Mouse (Mus musculus) myocyte (in vitro differentiated cells): ENCODE results near the gene Nob1. TPM values are rescaled to one million over a fixed set of nuclear protein-coding genes. Genes with fewer than 3 reads are reported as not detected.

ENCODE experiments used
- H3K27me3 ChIP-seq: one replicate; pipeline ENCODE4 v1.6.1; 2011; ENCODE audit not compliant: control insufficient read depth, insufficient read depth, insufficient read length
- H3K36me3 ChIP-seq: one replicate; pipeline ENCODE4 v1.6.1; 2011; ENCODE audit not compliant: control insufficient read depth, insufficient read depth
- H3K4me2 ChIP-seq: one replicate; pipeline ENCODE4 v1.6.1; 2011; ENCODE audit warnings: low read depth, control low read depth
- H3K4me3 ChIP-seq: one replicate; pipeline ENCODE4 v1.5.1; 2011; ENCODE audit warnings: mild to moderate bottlenecking, control low read depth, moderate library complexity
- H3K79me2 ChIP-seq: one replicate; pipeline ENCODE4 v1.6.1; 2011; ENCODE audit not compliant: control insufficient read depth, insufficient read depth
- H3ac ChIP-seq: one replicate; pipeline ENCODE4 v1.6.1; 2011; ENCODE audit not compliant: control insufficient read depth, insufficient read length
- CEBPB ChIP-seq: IDR thresholded peaks from 2 replicates; pipeline ENCODE4 v1.6.1; 2011; ENCODE audit warnings: mild to moderate bottlenecking, moderate library complexity; ENCODE audit not compliant: poor library complexity, insufficient read depth, severe bottlenecking
- E2F4 ChIP-seq: IDR thresholded peaks from one replicate; pipeline ENCODE4 v1.6.1; 2011; ENCODE audit warnings: mild to moderate bottlenecking, control low read depth, moderate library complexity; ENCODE audit not compliant: insufficient read depth
- MAX ChIP-seq: IDR thresholded peaks from one replicate; pipeline ENCODE4 v1.6.1; 2011; ENCODE audit warnings: low read depth, mild to moderate bottlenecking, control low read depth
- MYOD1 ChIP-seq, 3 experiments: IDR thresholded peaks; one replicate each; pipeline ENCODE4 v1.6.1; 2011; ENCODE audit warnings: control low read depth in 2 of 3, low read depth in 2 of 3, mild to moderate bottlenecking in 2 of 3, moderate library complexity in 1 of 3; ENCODE audit not compliant: insufficient read length in 2 of 3, control insufficient read depth in 1 of 3
- MYOG ChIP-seq, 3 experiments: IDR thresholded peaks; one replicate each; pipeline ENCODE4 v1.6.1; 2011; ENCODE audit warnings: control low read depth in 2 of 3, low read depth in 2 of 3, mild to moderate bottlenecking in 2 of 3; ENCODE audit not compliant: insufficient read length in 2 of 3, control insufficient read depth in 1 of 3, insufficient read depth in 1 of 3
- POLR2A ChIP-seq: IDR thresholded peaks from one replicate; pipeline ENCODE4 v1.6.1; 2011; ENCODE audit warnings: low read depth, mild to moderate bottlenecking, control low read depth, moderate library complexity; ENCODE audit not compliant: insufficient read length
- POLR2AphosphoS2 ChIP-seq: IDR thresholded peaks from one replicate; pipeline ENCODE4 v1.6.1; 2011; ENCODE audit warnings: low read depth, control low read depth; ENCODE audit not compliant: insufficient read length
- REST ChIP-seq: IDR thresholded peaks from one replicate; pipeline ENCODE4 v1.6.1; 2011; ENCODE audit warnings: mild to moderate bottlenecking, control low read depth, moderate library complexity; ENCODE audit not compliant: insufficient read depth, insufficient read length
- SRF ChIP-seq: IDR thresholded peaks from one replicate; pipeline ENCODE4 v1.6.1; 2011; ENCODE audit warnings: low read depth; ENCODE audit not compliant: control insufficient read depth, insufficient read length
- TCF12 ChIP-seq: IDR thresholded peaks from one replicate; pipeline ENCODE4 v1.6.1; 2011; ENCODE audit warnings: mild to moderate bottlenecking, control low read depth; ENCODE audit not compliant: poor library complexity, insufficient read depth, severe bottlenecking
- TCF3 ChIP-seq: IDR thresholded peaks from one replicate; pipeline ENCODE4 v1.6.1; 2011; ENCODE audit warnings: low read depth, control low read depth; ENCODE audit not compliant: insufficient read length
- USF1 ChIP-seq: IDR thresholded peaks from one replicate; pipeline ENCODE4 v1.6.1; 2011; ENCODE audit warnings: low read depth, mild to moderate bottlenecking, control low read depth, moderate library complexity
- polyA plus RNA-seq: library from polyadenylated mRNA; unstranded; fragments of >200 nt; fragmentation: generic; extraction: Trizol; gene quantifications from one replicate; pipeline ENCODE4 v1.2.1, GENCODE M21; 2012; ENCODE audit warnings: missing spikeins

The Nob1 gene
- polyA plus RNA-seq, 1 experiment: 61.4 TPM

- Histone ChIP-seq H3K4me2 (no peak overlapping the region), H3K36me3 (no peaks in the 10 kb centered on the region), H3K27me3 (no peaks in the 10 kb centered on the region), H3ac (no peak overlapping the region), H3K4me3 (no peak overlapping the region), H3K79me2 (no peaks in the 10 kb centered on the region)
- TF ChIP-seq SRF (no peak), E2F4 (no peak), USF1 (no peak), REST (no peak)
Observed at GRCm38 (mm10) chr8:107386642-107387041, 38.2 kb downstream of the Nob1 start.

GRCm38 (mm10) chr8:107386171-107386570, 38.7 kb downstream of the Nob1 start:
- H3K79me2 ChIP-seq: no peaks in the 10 kb centered on the region
- H3K4me2 ChIP-seq: no peak overlapping the region
- H3K27me3 ChIP-seq: no peaks in the 10 kb centered on the region
- no peak overlapping the region for H3K4me3 ChIP-seq
- no peaks in the 10 kb centered on the region for H3K36me3 ChIP-seq
- no peak overlapping the region for H3ac ChIP-seq
- TF ChIP-seq TCF3 (no peak), CEBPB (no peak), POLR2AphosphoS2 (no peak), SRF (no peak), USF1 (no peak), REST (no peak), TCF12 (no peak), E2F4 (no peak), MYOD1 (IDR thresholded peaks at IDR 0.05; ENCODE audit: control insufficient read depth in 1 of 3, insufficient read length in 2 of 3, low read depth in 2 of 3) (no peak), POLR2A (no peak), MYOG (IDR thresholded peaks at IDR 0.05; ENCODE audit: control insufficient read depth in 1 of 3, insufficient read depth in 1 of 3, insufficient read length in 2 of 3, low read depth in 2 of 3) (no peak)

GRCm38 (mm10) chr8:107385063-107385462, 39.8 kb downstream of the Nob1 start:
- Histone ChIP-seq H3K4me3 (no peak overlapping the region), H3K27me3 (no peaks in the 10 kb centered on the region), H3K79me2 (no peaks in the 10 kb centered on the region), H3ac (no peak overlapping the region), H3K4me2 (no peak overlapping the region), H3K36me3 (no peaks in the 10 kb centered on the region)
- TF ChIP-seq MYOD1 (IDR thresholded peaks at IDR 0.05; ENCODE audit: control insufficient read depth in 1 of 3, insufficient read length in 2 of 3, low read depth in 2 of 3): no peak
- TF ChIP-seq TCF12: no peak
- no peak for TF ChIP-seq USF1
- no peak for TF ChIP-seq SRF
- no peak for TF ChIP-seq POLR2A
- no peak for TF ChIP-seq MYOG (IDR thresholded peaks at IDR 0.05; ENCODE audit: control insufficient read depth in 1 of 3, insufficient read depth in 1 of 3, insufficient read length in 2 of 3, low read depth in 2 of 3)
- no peak for TF ChIP-seq CEBPB
- TF ChIP-seq POLR2AphosphoS2: no peak
- TF ChIP-seq REST: no peak
- no peak for TF ChIP-seq TCF3
- no peak for TF ChIP-seq E2F4

GRCm38 (mm10) chr8:107384651-107385050, 40.2 kb downstream of the Nob1 start:
- TF ChIP-seq REST (no peak), MYOD1 (IDR thresholded peaks at IDR 0.05; ENCODE audit: control insufficient read depth in 1 of 3, insufficient read length in 2 of 3, low read depth in 2 of 3) (no peak), TCF3 (no peak), SRF (no peak), USF1 (no peak), MAX (no peak), POLR2A (no peak), TCF12 (no peak), MYOG (IDR thresholded peaks at IDR 0.05; ENCODE audit: control insufficient read depth in 1 of 3, insufficient read depth in 1 of 3, insufficient read length in 2 of 3, low read depth in 2 of 3) (no peak), POLR2AphosphoS2 (no peak), CEBPB (no peak)
- no peak overlapping the region for H3K4me2 ChIP-seq

GRCm38 (mm10) chr8:107382898-107383297, 42.0 kb downstream of the Nob1 start:
- no peak overlapping the region for H3K4me3 ChIP-seq
- peaks cover 7% of the 10 kb centered on the region for H3K36me3 ChIP-seq
- H3K79me2 ChIP-seq: no peaks in the 10 kb centered on the region
- no peak overlapping the region for H3ac ChIP-seq
- H3K27me3 ChIP-seq: no peaks in the 10 kb centered on the region
- no peak for TF ChIP-seq REST
- no peak for TF ChIP-seq E2F4
- no peak for TF ChIP-seq MAX
- TF ChIP-seq TCF12: no peak
- no peak overlapping the region for H3K4me2 ChIP-seq

More at GRCm38 (mm10) chr8:107384651-107385050, 40.2 kb downstream of the Nob1 start:
- H3K36me3 ChIP-seq: no peaks in the 10 kb centered on the region
- no peak overlapping the region for H3K4me3 ChIP-seq
- H3ac ChIP-seq: no peak overlapping the region
- H3K79me2 ChIP-seq: no peaks in the 10 kb centered on the region
- no peaks in the 10 kb centered on the region for H3K27me3 ChIP-seq
